Mouse (Mus musculus) fat pad, adult 2 months (tissue): ENCODE data around the gene Commd1.

ENCODE experiments used
- DNase-seq: peaks from one replicate; pipeline ENCODE4 v3.0.0-alpha.2; 2011; ENCODE audit warnings: low read depth, low spot score; ENCODE audit errors: extremely low read depth

The Commd1 gene

GRCm38 (mm10) chr11:22952668-22953067 is 29.5 kb downstream of the Commd1 start:
- no peak for DNase-seq

GRCm38 (mm10) chr11:22950131-22950530 is 32.1 kb downstream of the Commd1 start:
- DNase-seq, result no peak

GRCm38 (mm10) chr11:22949101-22949500 is 33.1 kb downstream of the Commd1 start:
- no peak for DNase-seq

GRCm38 (mm10) chr11:22938983-22939382 is 43.2 kb downstream of the Commd1 start:
- no peak for DNase-seq

GRCm38 (mm10) chr11:22937716-22938316 is 44.4 kb downstream of the Commd1 start:
- no peak for DNase-seq

GRCm38 (mm10) chr11:22936446-22937125 is 45.6 kb downstream of the Commd1 start:
- DNase-seq, result no peak

- no peak for DNase-seq
Measured at GRCm38 (mm10) chr11:22932167-22932566, 50.0 kb downstream of the Commd1 start.

GRCm38 (mm10) chr11:22931320-22931905 is 50.8 kb downstream of the Commd1 start:
- DNase-seq, result no peak

GRCm38 (mm10) chr11:22930129-22930528 is 52.1 kb downstream of the Commd1 start:
- no peak for DNase-seq

GRCm38 (mm10) chr11:22928586-22929169 is 53.5 kb downstream of the Commd1 start:
- no peak for DNase-seq

- DNase-seq, result no peak
Measured at GRCm38 (mm10) chr11:22923606-22924005, 58.6 kb downstream of the Commd1 start.

- DNase-seq, result no peak
Measured at GRCm38 (mm10) chr11:22922546-22922945, 59.6 kb downstream of the Commd1 start.

GRCm38 (mm10) chr11:22919336-22919735 is 62.8 kb downstream of the Commd1 start:
- no peak for DNase-seq

GRCm38 (mm10) chr11:22917786-22918185 is 64.4 kb downstream of the Commd1 start:
- DNase-seq, result no peak

- no peak for DNase-seq
Measured at GRCm38 (mm10) chr11:22913744-22914143, 68.4 kb downstream of the Commd1 start.

GRCm38 (mm10) chr11:22911831-22912230 is 70.4 kb downstream of the Commd1 start:
- no peak for DNase-seq

GRCm38 (mm10) chr11:22906453-22906865 is 75.7 kb downstream of the Commd1 start:
- DNase-seq, result no peak

- no peak for DNase-seq
Measured at GRCm38 (mm10) chr11:22902923-22903322, 79.3 kb downstream of the Commd1 start.

- DNase-seq, result no peak
Measured at GRCm38 (mm10) chr11:22900041-22900440, 82.1 kb downstream of the Commd1 start.

- no peak for DNase-seq
Measured at GRCm38 (mm10) chr11:22897642-22898041, 84.5 kb downstream of the Commd1 start.

- DNase-seq, result no peak
Measured at GRCm38 (mm10) chr11:22897127-22897526, 85.1 kb downstream of the Commd1 start.

GRCm38 (mm10) chr11:22893075-22893474 is 89.1 kb downstream of the Commd1 start:
- no peak for DNase-seq
